Mouse (Mus musculus) lung, adult 2 months (tissue): ENCODE data around the gene Myf6.

Experiments
- CTCF ChIP-seq: fragments of 200-500 bp; IDR thresholded peaks from 2 replicates; pipeline ENCODE4 v1.5.1; 2011; ENCODE audit warnings: mild to moderate bottlenecking, low read length, control low read depth; ENCODE audit not compliant: insufficient read depth
- POLR2A ChIP-seq: fragments of 200-500 bp; IDR thresholded peaks from 2 replicates; pipeline ENCODE4 v1.6.1; 2011; ENCODE audit warnings: low read depth, mild to moderate bottlenecking, control low read depth, low read length, borderline replicate concordance; ENCODE audit errors: extremely low read depth

- TF ChIP-seq CTCF, result no peak
- TF ChIP-seq POLR2A, result no peak
Observed at GRCm38 (mm10) chr10:107496402-107496801, 1.9 kb upstream of the Myf6 start.
